Mouse (Mus musculus) T-helper 17 cell (primary cell): ENCODE measurements around the gene March5.

Experiments used
- in situ Hi-C, 2 experiments: fragments of 300-600 bp; cut with MboI, MseI; formaldehyde crosslinking; loops; 1 replicate in 1 of 2; 2 replicates in 1 of 2; pipeline ENCODE4 v1.15.1; 2025; ENCODE audit warnings: high pct_unique_total_duplicates in 2 of 2

The March5 gene

GRCm38 (mm10) chr19:37263943-37264897 is 56.9 kb downstream of the March5 start:
- in situ Hi-C loops: no loop called here

GRCm38 (mm10) chr19:37265333-37266103 is 58.2 kb downstream of the March5 start:
- in situ Hi-C loops: no loop called here

- in situ Hi-C loops: no loop called here
Measured at GRCm38 (mm10) chr19:37269106-37269505, 61.8 kb downstream of the March5 start.
